Mouse (Mus musculus) spleen, postnatal 36 days (tissue): ENCODE results near the gene Bbc3.
"Not testable (repeated sequence)": the region's sequence is repeated elsewhere in the genome, so short reads cannot be mapped to it uniquely, and the experiment has no call there.

Experiments
- DNase-seq, 2 experiments: peaks; one replicate each; pipeline ENCODE4 v3.0.0; 2022; ENCODE audit warnings: low spot score in 2 of 2, mixed read lengths in 1 of 2

Gene Bbc3

GRCm38 (mm10) chr7:16308093-16308492 is at the start of gene Bbc3:
Gene Bbc3, plus strand, starts transcription at chr7:16308393.
- DNase-seq = not testable (repeated sequence)

GRCm38 (mm10) chr7:16259110-16259590 is 49.0 kb upstream of the Bbc3 start, which contains the start of gene C5ar1:
Gene C5ar1, minus strand, starts transcription at chr7:16259540.
- DNase-seq = no peak

- DNase-seq = no peak
These were observed 47.1 kb upstream of the Bbc3 start for GRCm38 (mm10) chr7:16261097-16261496.

GRCm38 (mm10) chr7:16263015-16263787 is 45.0 kb upstream of the Bbc3 start:
- peak; percentile 72 to 82 for DNase-seq

GRCm38 (mm10) chr7:16263843-16264242 is 44.4 kb upstream of the Bbc3 start:
- DNase-seq = no peak

GRCm38 (mm10) chr7:16265856-16266255 is 42.3 kb upstream of the Bbc3 start:
- no peak for DNase-seq

- DNase-seq = not testable (repeated sequence)
These were observed 41.6 kb upstream of the Bbc3 start for GRCm38 (mm10) chr7:16266593-16266992.

- no peak for DNase-seq
These were observed 37.1 kb upstream of the Bbc3 start for GRCm38 (mm10) chr7:16271139-16271538.

GRCm38 (mm10) chr7:16272681-16273080 is 35.5 kb upstream of the Bbc3 start:
- DNase-seq = peak; percentile 62 to 65

- DNase-seq = peak; percentile 89 to 92
These were observed 35.0 kb upstream of the Bbc3 start, which contains the start of gene Inafm1 for GRCm38 (mm10) chr7:16273081-16273765. Gene Inafm1, minus strand, starts transcription at chr7:16273617.

GRCm38 (mm10) chr7:16273766-16274140 is 34.4 kb upstream of the Bbc3 start:
- peak; percentile 77 to 82 for DNase-seq

- DNase-seq = no peak
These were observed 33.0 kb upstream of the Bbc3 start for GRCm38 (mm10) chr7:16274922-16275890.

GRCm38 (mm10) chr7:16280721-16281120 is 27.5 kb upstream of the Bbc3 start:
- no peak for DNase-seq

- DNase-seq = no peak
These were observed 25.9 kb upstream of the Bbc3 start for GRCm38 (mm10) chr7:16282334-16282733.

GRCm38 (mm10) chr7:16284001-16284400 is 24.2 kb upstream of the Bbc3 start:
- DNase-seq = no peak

- no peak for DNase-seq
These were observed 23.3 kb upstream of the Bbc3 start for GRCm38 (mm10) chr7:16284904-16285303.

- peak; percentile 49 to 73 for DNase-seq
These were observed 22.7 kb upstream of the Bbc3 start for GRCm38 (mm10) chr7:16285450-16286025.

- peak; percentile 99 for DNase-seq
These were observed 21.9 kb upstream of the Bbc3 start, which contains the start of gene Ccdc9 for GRCm38 (mm10) chr7:16286026-16286961. Gene Ccdc9, minus strand, starts transcription at chr7:16286795.

GRCm38 (mm10) chr7:16287016-16287415 is 21.2 kb upstream of the Bbc3 start:
- DNase-seq = no peak

- no peak for DNase-seq
These were observed 20.4 kb upstream of the Bbc3 start for GRCm38 (mm10) chr7:16287791-16288190.
